Mouse (Mus musculus): ENCODE measurements around the gene 7530416G11Rik. TPM values are rescaled to one million over a fixed set of nuclear protein-coding genes. Genes with fewer than 3 reads are reported as not detected.

Gene 7530416G11Rik
- polyA plus RNA-seq, 1 experiment: not detected

GRCm38 (mm10) chr15:85479919-85480318 lies 23.1 kb downstream of the 7530416G11Rik start:
- TF ChIP-seq CTCF (IDR thresholded peaks at IDR 0.05; ENCODE audit: borderline replicate concordance, extremely low read depth, insufficient read depth, insufficient read length): no peak
- no peak for TF ChIP-seq POLR2A (IDR thresholded peaks at IDR 0.05; ENCODE audit: borderline replicate concordance, extremely low read depth, insufficient read depth, insufficient read length, poor library complexity, severe bottlenecking)
- no peak for DNase-seq (ENCODE audit: low read depth)

GRCm38 (mm10) chr15:85479365-85479764 lies 23.7 kb downstream of the 7530416G11Rik start:
- peak; percentile 63 for DNase-seq (ENCODE audit: low read depth)
- TF ChIP-seq CTCF (IDR thresholded peaks at IDR 0.05; ENCODE audit: borderline replicate concordance, extremely low read depth, insufficient read depth, insufficient read length) (no peak), POLR2A (IDR thresholded peaks at IDR 0.05; ENCODE audit: borderline replicate concordance, extremely low read depth, insufficient read depth, insufficient read length, poor library complexity, severe bottlenecking) (no peak)

GRCm38 (mm10) chr15:85477584-85477983 lies 25.4 kb downstream of the 7530416G11Rik start:
- TF ChIP-seq CTCF (IDR thresholded peaks at IDR 0.05; ENCODE audit: borderline replicate concordance, extremely low read depth, insufficient read depth, insufficient read length) (peak; percentile 73), POLR2A (IDR thresholded peaks at IDR 0.05; ENCODE audit: borderline replicate concordance, extremely low read depth, insufficient read depth, insufficient read length, poor library complexity, severe bottlenecking) (no peak)
- no peak for DNase-seq (ENCODE audit: low read depth)

- DNase-seq (ENCODE audit: low read depth): peak; percentile 83
- TF ChIP-seq POLR2A (IDR thresholded peaks at IDR 0.05; ENCODE audit: borderline replicate concordance, extremely low read depth, insufficient read depth, insufficient read length, poor library complexity, severe bottlenecking) (no peak), CTCF (IDR thresholded peaks at IDR 0.05; ENCODE audit: borderline replicate concordance, extremely low read depth, insufficient read depth, insufficient read length) (no peak)
Observed at GRCm38 (mm10) chr15:85474697-85475096, 28.3 kb downstream of the 7530416G11Rik start.

- no peak for TF ChIP-seq POLR2A (IDR thresholded peaks at IDR 0.05; ENCODE audit: borderline replicate concordance, extremely low read depth, insufficient read depth, insufficient read length, poor library complexity, severe bottlenecking)
- no peak for TF ChIP-seq CTCF (IDR thresholded peaks at IDR 0.05; ENCODE audit: borderline replicate concordance, extremely low read depth, insufficient read depth, insufficient read length)
- DNase-seq (ENCODE audit: low read depth): no peak
Observed at GRCm38 (mm10) chr15:85469401-85469800, 33.6 kb downstream of the 7530416G11Rik start.

- peak; percentile 71 for DNase-seq (ENCODE audit: low read depth)
- TF ChIP-seq CTCF (IDR thresholded peaks at IDR 0.05; ENCODE audit: borderline replicate concordance, extremely low read depth, insufficient read depth, insufficient read length) (no peak), POLR2A (IDR thresholded peaks at IDR 0.05; ENCODE audit: borderline replicate concordance, extremely low read depth, insufficient read depth, insufficient read length, poor library complexity, severe bottlenecking) (no peak)
Observed at GRCm38 (mm10) chr15:85466456-85467067, 36.5 kb downstream of the 7530416G11Rik start.

GRCm38 (mm10) chr15:85464823-85465565 lies 38.0 kb downstream of the 7530416G11Rik start:
- peak; percentile 58 for DNase-seq (ENCODE audit: low read depth)

GRCm38 (mm10) chr15:85464190-85464589 lies 38.8 kb downstream of the 7530416G11Rik start:
- TF ChIP-seq CTCF (IDR thresholded peaks at IDR 0.05; ENCODE audit: borderline replicate concordance, extremely low read depth, insufficient read depth, insufficient read length) (peak; percentile 53; the same call in 1 of the 2 replicates), POLR2A (IDR thresholded peaks at IDR 0.05; ENCODE audit: borderline replicate concordance, extremely low read depth, insufficient read depth, insufficient read length, poor library complexity, severe bottlenecking) (no peak)
- DNase-seq (ENCODE audit: low read depth): peak; percentile 94

More at GRCm38 (mm10) chr15:85464823-85465565, 38.0 kb downstream of the 7530416G11Rik start:
- no peak for TF ChIP-seq CTCF (IDR thresholded peaks at IDR 0.05; ENCODE audit: borderline replicate concordance, extremely low read depth, insufficient read depth, insufficient read length)
- TF ChIP-seq POLR2A (IDR thresholded peaks at IDR 0.05; ENCODE audit: borderline replicate concordance, extremely low read depth, insufficient read depth, insufficient read length, poor library complexity, severe bottlenecking): no peak

GRCm38 (mm10) chr15:85463027-85463790 lies 39.8 kb downstream of the 7530416G11Rik start:
- TF ChIP-seq CTCF (IDR thresholded peaks at IDR 0.05; ENCODE audit: borderline replicate concordance, extremely low read depth, insufficient read depth, insufficient read length) (no peak), POLR2A (IDR thresholded peaks at IDR 0.05; ENCODE audit: borderline replicate concordance, extremely low read depth, insufficient read depth, insufficient read length, poor library complexity, severe bottlenecking) (no peak)
- peak; percentile 88 for DNase-seq (ENCODE audit: low read depth)

- TF ChIP-seq CTCF (IDR thresholded peaks at IDR 0.05; ENCODE audit: borderline replicate concordance, extremely low read depth, insufficient read depth, insufficient read length) (no peak), POLR2A (IDR thresholded peaks at IDR 0.05; ENCODE audit: borderline replicate concordance, extremely low read depth, insufficient read depth, insufficient read length, poor library complexity, severe bottlenecking) (no peak)
- DNase-seq (ENCODE audit: low read depth): peak; percentile 81
Observed at GRCm38 (mm10) chr15:85462138-85462537, 40.9 kb downstream of the 7530416G11Rik start.

- DNase-seq (ENCODE audit: low read depth): peak; percentile 94
- TF ChIP-seq CTCF (IDR thresholded peaks at IDR 0.05; ENCODE audit: borderline replicate concordance, extremely low read depth, insufficient read depth, insufficient read length): no peak
- no peak for TF ChIP-seq POLR2A (IDR thresholded peaks at IDR 0.05; ENCODE audit: borderline replicate concordance, extremely low read depth, insufficient read depth, insufficient read length, poor library complexity, severe bottlenecking)
Observed at GRCm38 (mm10) chr15:85461541-85461940, 41.5 kb downstream of the 7530416G11Rik start.

Measured in brain, embryonic 14.5 days (tissue).